8 mouse cellular contexts compared by ENCODE assay signal in genomic region chr5:146983216-146983615, GRCm38 (mm10). TPM values are rescaled to one million over a fixed set of nuclear protein-coding genes. Genes with fewer than 3 reads are reported as not detected.
DNase-seq lines count a peak whose midpoint lies in the region; ATAC-seq and TF ChIP-seq lines count a peak whose summit lies in the region.

No protein-coding gene starts in this region.

- no peak for TF ChIP-seq POLR2A in cerebellum, adult 2 months (IDR thresholded peaks at IDR 0.05; ENCODE audit: borderline replicate concordance, insufficient read depth, low read length)

- H3K4me3 ChIP-seq in G1E (ENCODE audit: low read depth, low read length) = no peak overlapping the region
- no peak overlapping the region for H3K4me3 ChIP-seq in cerebellum, adult 2 months (replicated peaks; ENCODE audit: insufficient read depth, low read depth, low read length)
- H3K4me3 ChIP-seq in kidney, embryonic 14.5 days (ENCODE audit: low read length) = no peak overlapping the region
- no peak overlapping the region for H3K4me3 ChIP-seq in lung, postnatal 0 days (ENCODE audit: low read depth, low read length)

- peak; percentile 94 for TF ChIP-seq CTCF in G1E (IDR thresholded peaks at IDR 0.05; ENCODE audit: low read depth, low read length)
- TF ChIP-seq CTCF in cerebellum, adult 2 months (IDR thresholded peaks at IDR 0.05; ENCODE audit: borderline replicate concordance, insufficient read depth, low read depth, low read length) = peak; percentile 97
- peak; percentile 97 for TF ChIP-seq CTCF in lung, postnatal 0 days (IDR thresholded peaks at IDR 0.05)

- no peak for TF ChIP-seq EP300 in lung, postnatal 0 days (IDR thresholded peaks at IDR 0.05)

- no peak; the same call in 1 of the 2 replicates for ATAC-seq in G1E (ENCODE audit: extremely low read depth, insufficient number of reproducible peaks, low FRiP score, poor library complexity, severe bottlenecking)
- peak; percentile 50; the same call in 1 of the 2 replicates for ATAC-seq in kidney, embryonic 14.5 days (ENCODE audit: low FRiP score, low TSS enrichment)
- ATAC-seq in lung, postnatal 0 days = peak; percentile 43

- H3K27ac ChIP-seq in cerebellum, adult 2 months (ENCODE audit: insufficient read depth, low read length) = no peak overlapping the region
- no peak overlapping the region for H3K27ac ChIP-seq in kidney, embryonic 14.5 days (ENCODE audit: low read depth, low read length)
- no peak overlapping the region for H3K27ac ChIP-seq in lung, postnatal 0 days (ENCODE audit: low read length)

- no peak overlapping the region for H3K9ac ChIP-seq in kidney, embryonic 14.5 days (ENCODE audit: low read depth, low read length)
- no peak overlapping the region for H3K9ac ChIP-seq in lung, postnatal 0 days (replicated peaks; ENCODE audit: low read depth)

- no peaks in the 10 kb centered on the region for H3K9me3 ChIP-seq in G1E (replicated peaks)
- H3K9me3 ChIP-seq in kidney, embryonic 14.5 days (ENCODE audit: control insufficient read depth, low read length) = no peaks in the 10 kb centered on the region
- no peaks in the 10 kb centered on the region for H3K9me3 ChIP-seq in lung, postnatal 0 days (ENCODE audit: low read length)

- 4% methylated on average over 8 of the region's 8 CpGs for WGBS in cerebellum, adult 2 months
- 12% methylated on average over 8 of the region's 8 CpGs for WGBS in kidney, embryonic 14.5 days
- WGBS in lung, postnatal 0 days = 5% methylated on average over 8 of the region's 8 CpGs

- H3K36me3 ChIP-seq in G1E (replicated peaks) = no peaks in the 10 kb centered on the region
- no peaks in the 10 kb centered on the region for H3K36me3 ChIP-seq in kidney, embryonic 14.5 days (ENCODE audit: control insufficient read depth, insufficient read depth, low read length)
- H3K36me3 ChIP-seq in lung, postnatal 0 days (ENCODE audit: insufficient read depth, low read length) = no peaks in the 10 kb centered on the region

- H3K4me2 ChIP-seq in kidney, embryonic 14.5 days (replicated peaks; ENCODE audit: low read depth, low read length) = no peak overlapping the region
- no peak overlapping the region for H3K4me2 ChIP-seq in lung, postnatal 0 days (replicated peaks; ENCODE audit: low read depth, low read length)

- peaks cover 23% of the 10 kb centered on the region for H3K27me3 ChIP-seq in G1E (ENCODE audit: insufficient read depth, low read length)
- H3K27me3 ChIP-seq in cerebellum, adult 2 months (ENCODE audit: control insufficient read depth, insufficient read depth, low read length) = no peaks in the 10 kb centered on the region
- no peaks in the 10 kb centered on the region; the same call in 1 of the 2 replicates for H3K27me3 ChIP-seq in kidney, embryonic 14.5 days (ENCODE audit: control insufficient read depth, insufficient read depth, low read length)
- no peaks in the 10 kb centered on the region for H3K27me3 ChIP-seq in lung, postnatal 0 days (replicated peaks; ENCODE audit: insufficient read depth, low read length)

- peak; percentile 68 to 69 for DNase-seq in B cell, adult 2 months
- DNase-seq in G1E (ENCODE audit: low spot score) = peak; percentile 53
- peak; percentile 63 to 75 for DNase-seq in cerebellum, adult 2 months
- DNase-seq in frontal cortex, postnatal 36 days (ENCODE audit: low spot score in 2 of 2) = peak; percentile 48 to 55
- peak; percentile 82 for DNase-seq in lung, postnatal 0 days (ENCODE audit: low spot score)
- peak; percentile 66 for DNase-seq in retina, postnatal 7 days (ENCODE audit: low read depth, low spot score)
- DNase-seq in yolk sac, embryonic 10.5 days (ENCODE audit: low spot score) = peak; percentile 50

- no peaks in the 10 kb centered on the region for H3K4me1 ChIP-seq in G1E (ENCODE audit: insufficient read depth, low read depth, low read length)
- no peaks in the 10 kb centered on the region for H3K4me1 ChIP-seq in cerebellum, adult 2 months (ENCODE audit: control insufficient read depth, insufficient read depth, low read length)
- no peaks in the 10 kb centered on the region for H3K4me1 ChIP-seq in kidney, embryonic 14.5 days (ENCODE audit: control insufficient read depth, insufficient read depth, low read length)
- no peaks in the 10 kb centered on the region for H3K4me1 ChIP-seq in lung, postnatal 0 days (ENCODE audit: insufficient read depth, low read depth, low read length)

RNA-seq across cellular contexts. Expression of gene Mtif3, which starts 19.6 kb away (rescaled TPM):
- 11.5 and 14.4 TPM in 2 replicates for total RNA-seq in G1E (2014; fragmentation: Nextera tagmentation)
- 27.5 and 28.9 TPM in 2 replicates for total RNA-seq in G1E (2017)
- 4.8 and 7.6 TPM in 2 replicates for polyA plus RNA-seq in G1E (2012)
- polyA plus RNA-seq in cerebellum, adult 2 months (2012; rRNA removed) = 21.9 and 23.4 TPM in 2 replicates
- polyA plus RNA-seq in kidney, embryonic 14.5 days (2014; fragmentation: Nextera tagmentation; extraction: Ambion mirVana) = 21.1 and 24.3 TPM in 2 replicates
- 18.5 and 19.2 TPM in 2 replicates for polyA plus RNA-seq in lung, postnatal 0 days (2015; fragmentation: Nextera tagmentation; extraction: Ambion mirVana)

RNA-seq across cellular contexts. Expression of gene Gtf3a, which starts 34.8 kb away (rescaled TPM):
- 172 and 200 TPM in 2 replicates for total RNA-seq in G1E (2014; fragmentation: Nextera tagmentation)
- 193 and 222 TPM in 2 replicates for total RNA-seq in G1E (2017)
- 214 and 270 TPM in 2 replicates for polyA plus RNA-seq in G1E (2012)
- polyA plus RNA-seq in cerebellum, adult 2 months (2012; rRNA removed) = 36.4 and 43.0 TPM in 2 replicates
- polyA plus RNA-seq in kidney, embryonic 14.5 days (2014; fragmentation: Nextera tagmentation; extraction: Ambion mirVana) = 137 and 140 TPM in 2 replicates
- 60.3 and 63.8 TPM in 2 replicates for polyA plus RNA-seq in lung, postnatal 0 days (2015; fragmentation: Nextera tagmentation; extraction: Ambion mirVana)
